Mouse (Mus musculus) urinary bladder, postnatal 14 days (tissue): ENCODE measurements around the gene Kmt5a.
"Not testable (repeated sequence)": the region's sequence is repeated elsewhere in the genome, so short reads cannot be mapped to it uniquely, and the experiment has no call there.

Experiments used
- DNase-seq: peaks from one replicate; pipeline ENCODE4 v3.0.0; 2021; ENCODE audit warnings: low spot score

Kmt5a gene

DNA sequence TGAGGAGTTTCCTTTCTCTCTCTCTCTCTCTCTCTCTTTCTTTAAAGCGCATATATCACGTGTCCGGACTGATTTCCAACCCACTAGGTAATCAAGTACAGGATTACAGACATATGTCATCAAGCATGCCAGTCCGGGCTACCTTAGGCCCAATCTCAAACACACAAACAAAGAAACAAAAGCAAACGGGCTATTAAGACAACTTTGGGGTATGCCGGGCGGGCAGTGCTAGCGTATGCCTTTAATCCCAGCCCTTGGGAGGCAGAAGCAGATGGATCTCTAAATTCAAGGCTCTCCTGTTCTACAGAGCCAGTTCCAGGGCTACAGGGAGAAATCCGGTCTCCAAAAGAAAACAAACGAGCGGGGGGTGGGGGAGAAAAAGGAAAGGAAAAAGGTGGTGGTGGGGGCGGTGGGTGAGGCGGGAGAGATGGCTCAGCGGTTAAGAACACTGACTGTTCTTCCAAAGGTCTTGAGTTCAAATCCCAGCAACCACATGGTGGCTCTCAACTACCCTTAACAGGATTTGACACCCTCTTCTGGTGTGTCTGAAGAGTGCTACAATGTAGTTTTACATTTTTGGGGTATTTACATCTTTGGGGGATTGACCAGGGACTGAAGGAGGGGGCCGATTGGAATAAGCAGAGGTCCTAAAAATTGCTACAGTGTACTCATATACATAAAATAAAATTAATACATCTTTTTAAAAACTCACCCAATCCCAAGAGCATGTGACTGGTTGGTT, 44.1 kb downstream of the Kmt5a start:
- no peak for DNase-seq

DNA sequence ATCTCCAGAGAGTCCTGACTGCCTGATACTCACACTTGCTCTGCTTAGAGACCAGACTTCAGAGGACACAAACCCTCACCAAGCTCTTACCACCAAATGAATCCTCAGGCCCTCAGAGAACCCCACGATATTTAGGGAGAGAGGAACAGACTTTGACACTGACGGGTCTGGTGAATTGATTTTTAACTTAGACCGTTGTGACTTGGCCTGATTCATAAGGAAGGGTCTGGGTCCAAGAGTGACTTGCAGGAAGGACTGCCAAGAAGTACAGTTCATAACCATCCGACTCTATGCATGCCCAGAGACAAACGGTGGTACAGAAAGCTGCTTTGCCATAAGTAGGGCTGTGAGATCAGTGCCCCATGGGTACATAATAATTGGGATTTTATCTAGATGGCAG, 45.9 kb downstream of the Kmt5a start:
- DNase-seq, result no peak

DNA sequence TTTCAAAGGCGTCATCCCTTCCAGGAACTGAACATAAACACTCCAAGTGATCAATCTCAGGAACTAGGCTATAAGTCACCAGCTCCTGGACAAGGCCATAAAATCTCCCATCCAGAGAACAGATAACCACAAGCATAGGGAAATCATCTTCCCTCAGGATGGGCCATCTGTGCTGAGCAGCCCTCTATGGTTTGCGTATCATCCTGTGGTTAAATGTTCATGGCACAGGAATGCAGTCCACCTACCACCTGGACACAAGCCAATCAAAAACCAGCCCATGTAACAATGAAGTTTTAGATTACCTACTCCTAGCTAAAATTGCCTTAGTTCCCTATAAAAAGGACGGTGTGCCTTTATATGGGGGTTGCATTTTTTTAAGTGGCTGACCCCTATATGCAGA, 49.2 kb downstream of the Kmt5a start:
- DNase-seq, result no peak

DNA sequence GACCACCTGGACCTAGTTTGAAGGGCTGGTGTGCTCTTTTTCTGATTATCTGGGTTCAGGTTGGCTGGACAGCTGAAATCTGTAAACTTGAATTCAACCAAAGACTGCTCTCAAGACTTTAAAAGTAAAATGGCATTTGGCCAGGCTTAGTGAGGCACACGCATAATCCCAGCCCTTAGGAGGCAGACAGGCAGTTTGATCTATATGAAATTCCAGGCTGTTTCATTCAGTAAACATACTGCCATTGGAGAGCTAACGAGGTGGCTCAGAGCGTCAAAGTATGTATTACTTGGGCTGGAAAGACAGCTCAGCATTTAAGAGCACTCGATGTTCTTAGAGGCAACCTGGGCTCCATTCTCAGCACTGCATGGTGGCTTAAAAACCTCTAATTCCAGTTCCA, 52.0 kb downstream of the Kmt5a start:
- DNase-seq, result no peak

DNA sequence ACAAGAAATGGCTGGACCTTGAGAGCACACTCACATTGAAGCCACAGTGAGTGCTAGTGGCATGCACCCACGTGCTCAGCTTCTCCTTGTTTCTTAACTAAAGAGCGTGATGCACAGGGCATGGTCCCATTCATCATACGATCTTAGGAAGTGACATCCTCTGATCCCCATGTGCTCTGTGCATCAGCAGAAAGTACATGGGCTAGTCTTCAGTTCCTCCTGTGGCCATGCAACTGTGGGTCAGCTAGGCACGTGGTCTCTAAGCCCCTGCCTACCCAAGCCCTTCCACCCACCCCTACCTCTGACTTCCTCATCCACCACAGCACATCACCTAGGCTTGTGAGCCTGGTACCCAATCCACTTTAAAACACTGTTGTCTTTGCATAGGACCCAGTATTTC, 52.9 kb downstream of the Kmt5a start:
- DNase-seq, result no peak

DNA sequence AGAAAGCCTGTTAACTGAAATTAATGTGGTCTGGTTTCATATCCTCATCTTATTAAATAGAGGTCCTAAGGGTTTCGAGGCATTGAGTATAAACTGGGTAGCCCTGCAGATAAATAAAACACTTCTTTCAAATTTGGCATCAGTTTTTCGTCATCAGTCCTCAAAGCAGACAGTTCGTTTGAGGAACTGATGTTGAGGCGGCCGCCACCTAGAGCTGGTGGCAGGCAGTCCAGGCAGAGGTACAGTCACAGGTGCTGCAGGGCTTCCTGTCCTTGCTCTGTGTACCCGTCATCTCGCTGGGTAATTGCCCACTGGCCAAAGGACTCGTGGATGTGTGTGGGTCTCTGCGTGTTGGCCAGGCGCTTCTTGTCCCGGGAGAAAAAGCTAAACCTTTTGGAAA, 53.7 kb downstream of the Kmt5a start:
- no peak for DNase-seq

DNA sequence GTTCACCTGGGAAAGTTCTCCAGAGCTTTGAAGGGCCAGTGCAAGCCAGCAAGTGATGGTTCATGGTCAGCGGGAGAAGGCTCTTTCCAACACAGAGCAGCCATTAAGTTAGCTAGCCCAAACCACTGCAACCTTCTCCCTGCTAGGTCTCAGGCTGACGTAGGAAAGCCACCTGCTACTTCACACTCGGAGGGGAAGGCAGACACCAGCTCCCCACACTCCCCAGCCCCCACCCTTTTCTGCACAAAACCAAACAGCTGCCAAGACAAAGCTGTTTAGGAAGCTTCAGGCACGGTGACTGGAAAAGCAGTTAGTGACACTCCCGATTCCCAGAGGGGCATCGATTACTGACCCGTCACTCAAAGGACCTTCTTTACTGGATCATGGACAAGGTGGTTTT, 55.8 kb downstream of the Kmt5a start:
- no peak for DNase-seq

DNA sequence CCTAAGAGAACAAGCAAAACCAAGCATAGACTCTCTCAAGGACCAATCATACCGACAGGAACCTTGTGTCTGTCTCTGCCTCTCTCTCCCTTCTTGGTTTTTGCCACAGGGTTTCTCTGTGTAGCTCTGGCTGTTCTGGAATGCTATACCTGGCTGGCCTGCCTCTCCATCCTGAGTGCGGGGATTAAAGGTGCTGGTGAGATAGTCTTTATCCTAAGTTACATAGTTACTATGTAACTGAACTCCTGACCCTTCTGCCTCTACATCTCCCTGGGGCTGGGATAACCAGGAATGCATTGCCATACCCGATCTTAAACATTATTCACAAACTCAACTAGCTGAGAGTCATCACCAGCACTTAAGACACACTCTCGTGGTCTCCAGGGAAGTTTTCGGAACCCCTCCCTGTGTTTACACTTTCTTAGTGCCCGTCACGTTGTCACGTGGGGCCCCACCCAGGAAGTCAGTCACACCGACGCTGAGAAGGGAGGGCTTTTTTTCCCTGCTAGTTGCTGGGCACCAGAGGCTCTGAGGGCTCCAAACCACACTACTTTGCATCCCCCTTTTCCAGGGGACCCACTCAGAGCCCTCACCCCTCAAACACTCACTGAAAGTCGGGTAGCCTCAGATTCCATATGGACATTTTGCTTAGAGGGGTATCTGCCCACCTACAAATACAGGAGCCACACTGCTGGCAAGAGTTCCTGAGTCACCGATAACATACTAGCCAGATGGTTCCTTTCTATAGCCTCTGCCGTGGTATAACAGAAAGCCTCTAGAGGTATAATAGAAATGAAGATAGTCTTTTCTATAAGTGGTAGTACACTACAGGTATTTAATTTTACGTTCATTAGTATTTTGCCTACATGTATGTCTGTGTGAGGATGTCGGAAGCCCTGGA, 57.1 kb downstream of the Kmt5a start:
- DNase-seq, result no peak

DNA sequence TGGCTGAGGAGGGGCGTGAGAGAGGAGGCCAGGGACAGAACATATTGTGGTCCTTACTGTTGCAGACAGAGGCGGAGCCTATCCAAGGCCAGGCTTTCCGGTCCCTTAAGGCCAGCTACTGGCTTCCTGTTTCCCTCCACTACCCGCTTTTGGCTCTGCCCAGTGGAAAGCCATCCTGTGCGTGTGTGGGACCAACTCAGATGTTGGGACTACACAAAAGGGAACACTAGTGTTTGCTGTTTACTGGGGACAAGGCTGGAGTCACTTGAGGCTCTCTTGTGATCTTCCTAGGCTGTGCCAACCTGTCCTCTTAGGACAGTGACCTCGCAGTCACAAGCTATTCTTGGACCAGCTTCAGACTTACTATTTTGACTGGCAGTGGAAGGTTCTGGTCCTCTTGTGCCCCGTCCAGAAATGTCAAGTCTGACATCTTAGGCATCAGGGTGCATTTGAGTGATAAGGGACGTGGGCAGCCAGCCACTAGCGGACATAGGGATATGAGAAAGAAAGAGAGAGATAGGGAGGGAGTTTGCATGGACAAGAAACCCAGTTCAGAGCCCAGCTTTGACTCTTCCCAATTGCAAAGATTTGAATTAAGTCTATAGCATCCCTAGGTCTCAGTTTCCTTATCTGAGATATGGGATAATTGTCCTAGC, 58.6 kb downstream of the Kmt5a start:
- no peak for DNase-seq

DNA sequence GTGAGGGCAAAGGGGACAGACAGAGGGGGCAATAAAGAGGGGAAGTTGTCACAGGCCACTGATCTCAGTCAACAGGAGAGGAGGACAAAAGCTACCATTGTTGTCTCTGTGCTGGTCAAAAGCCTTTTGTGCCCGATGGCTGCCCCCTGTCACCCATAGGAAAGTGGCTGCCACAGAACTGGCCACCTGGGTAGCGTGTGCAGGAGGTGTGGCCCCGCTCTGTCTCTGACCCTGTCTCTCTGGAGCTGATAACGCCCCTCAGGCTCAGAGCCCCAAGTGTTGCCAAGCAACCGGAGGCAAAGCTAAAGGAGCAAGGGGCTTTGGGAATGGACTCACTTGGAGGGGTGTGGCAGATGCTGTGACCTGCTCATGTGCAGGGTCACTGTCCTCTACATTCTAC, 59.3 kb downstream of the Kmt5a start:
- no peak for DNase-seq

DNA sequence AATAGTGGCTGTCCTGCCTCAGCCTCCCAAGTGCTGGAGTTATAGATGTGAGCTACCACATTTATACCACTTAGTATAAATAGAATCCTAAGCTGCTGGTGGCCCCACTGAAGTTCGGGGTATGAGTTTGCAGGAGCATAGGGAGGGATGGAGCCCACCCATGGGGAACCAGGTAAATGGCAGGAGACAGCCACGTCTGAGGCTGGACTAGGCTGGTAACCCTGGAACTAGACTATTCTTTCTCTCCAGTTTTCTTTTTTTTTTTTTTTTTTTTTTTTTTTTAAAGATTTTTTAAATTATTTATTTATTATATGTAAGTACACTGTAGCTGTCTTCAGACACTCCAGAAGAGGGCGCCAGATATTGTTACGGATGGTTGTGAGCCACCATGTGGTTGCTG, 60.3 kb downstream of the Kmt5a start:
- not testable (repeated sequence) for DNase-seq

DNA sequence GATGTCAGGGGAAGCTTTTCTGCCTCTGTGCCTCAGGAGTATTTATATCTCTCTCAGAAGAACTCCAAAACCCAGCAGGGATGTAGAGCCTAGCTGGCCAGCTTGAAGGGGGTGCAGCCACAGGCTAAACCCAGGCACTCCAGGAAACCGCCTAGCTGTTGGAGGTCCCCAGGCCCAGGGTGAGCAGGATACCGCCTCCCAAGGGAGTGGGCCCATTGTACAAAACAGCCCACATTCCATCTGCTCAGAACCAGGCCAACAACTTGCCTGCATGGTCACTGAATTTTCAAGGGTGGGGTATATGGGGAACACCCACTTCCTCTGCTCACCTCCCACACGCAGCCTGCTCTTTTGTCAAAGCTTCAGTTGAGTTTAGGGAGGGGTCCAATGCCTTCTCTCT, 60.8 kb downstream of the Kmt5a start:
- DNase-seq, result no peak

DNA sequence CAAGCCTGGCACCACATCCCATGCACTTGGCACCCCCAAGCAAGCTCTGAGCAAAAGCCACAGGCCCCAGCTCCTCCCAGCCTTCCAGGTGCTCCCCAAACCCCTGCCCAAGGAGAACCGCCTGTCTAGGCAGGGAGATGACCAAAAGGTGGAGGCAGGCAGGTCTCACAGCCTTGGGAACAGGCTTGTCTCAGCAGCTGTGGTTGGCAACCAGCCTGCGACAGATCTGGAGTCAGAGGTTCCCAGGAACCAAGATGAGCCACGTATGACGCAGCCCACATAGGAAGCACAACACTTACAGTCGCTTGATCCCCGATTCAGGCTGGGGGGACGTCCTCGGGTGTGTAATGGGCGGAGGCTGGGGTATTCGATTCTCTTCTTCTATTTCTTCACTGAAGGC, 61.8 kb downstream of the Kmt5a start:
- no peak for DNase-seq

DNA sequence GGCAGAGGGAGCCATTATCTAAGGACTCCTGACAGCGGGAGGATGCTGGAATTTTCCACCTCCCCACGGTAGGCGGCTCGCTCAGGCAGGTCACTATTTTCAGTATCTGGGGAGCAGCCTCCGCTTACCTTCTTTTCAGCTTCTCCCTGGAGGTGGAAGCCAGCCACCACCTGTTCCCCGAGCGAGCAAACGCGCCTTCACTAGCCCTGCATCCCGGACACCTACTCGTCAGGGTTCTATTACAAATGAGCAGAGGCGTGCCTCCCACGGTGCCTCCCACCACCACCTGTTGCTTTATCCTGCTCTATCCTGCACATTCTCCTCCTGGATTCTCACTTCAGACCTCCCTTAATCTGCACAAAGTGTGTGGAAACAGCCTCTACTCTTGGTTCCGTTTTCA, 64.0 kb downstream of the Kmt5a start:
- no peak for DNase-seq

DNA sequence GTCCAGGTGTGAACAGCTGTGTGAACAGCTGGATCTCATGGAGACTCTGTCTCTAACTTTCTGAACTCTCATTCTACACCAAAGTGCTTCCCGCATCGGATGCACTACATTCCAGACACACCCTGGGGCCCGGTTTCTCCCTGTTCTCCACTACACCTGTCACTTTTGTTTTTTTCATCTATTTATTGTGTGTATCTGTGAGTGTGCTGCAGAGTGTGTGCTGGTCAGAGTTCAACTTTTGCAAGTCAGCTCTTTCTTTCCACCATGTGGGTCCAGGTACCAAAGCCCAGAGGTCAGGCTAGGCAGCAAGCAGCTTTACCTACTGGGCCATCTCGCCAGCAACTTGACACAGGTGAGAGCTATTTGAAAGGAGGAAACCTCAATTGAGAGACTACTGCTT, 65.5 kb downstream of the Kmt5a start:
- DNase-seq, result no peak

DNA sequence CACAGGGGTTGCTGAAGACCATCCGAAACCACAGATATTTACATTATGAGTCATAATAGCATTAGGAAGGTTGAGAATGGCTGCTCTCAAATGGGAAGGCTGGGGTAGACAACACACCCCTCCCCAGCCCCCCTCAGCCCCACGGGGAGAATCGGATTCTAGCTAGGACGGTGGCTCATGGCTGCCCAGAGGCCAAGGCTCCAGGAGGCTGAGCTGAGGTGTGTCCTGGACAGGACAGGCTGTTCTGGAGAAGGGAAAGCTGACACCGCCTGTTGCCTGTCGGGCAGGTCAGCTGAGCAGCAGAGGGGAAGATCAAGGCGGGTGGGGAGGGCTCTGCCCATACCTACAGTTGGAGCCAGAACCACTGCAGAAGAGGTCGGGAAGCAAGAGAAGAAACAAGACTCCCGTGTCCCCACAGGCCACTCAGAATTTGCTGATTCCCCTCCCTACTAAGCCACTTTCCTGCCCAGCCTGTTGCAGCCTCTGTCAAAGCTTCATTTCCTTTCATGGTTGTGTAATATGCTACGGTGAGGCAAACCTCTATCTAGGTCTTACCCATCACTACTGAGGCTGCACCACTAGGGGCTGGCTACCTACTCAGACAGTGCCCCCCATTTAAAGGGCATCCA, 67.1 kb downstream of the Kmt5a start:
- DNase-seq, result no peak

DNA sequence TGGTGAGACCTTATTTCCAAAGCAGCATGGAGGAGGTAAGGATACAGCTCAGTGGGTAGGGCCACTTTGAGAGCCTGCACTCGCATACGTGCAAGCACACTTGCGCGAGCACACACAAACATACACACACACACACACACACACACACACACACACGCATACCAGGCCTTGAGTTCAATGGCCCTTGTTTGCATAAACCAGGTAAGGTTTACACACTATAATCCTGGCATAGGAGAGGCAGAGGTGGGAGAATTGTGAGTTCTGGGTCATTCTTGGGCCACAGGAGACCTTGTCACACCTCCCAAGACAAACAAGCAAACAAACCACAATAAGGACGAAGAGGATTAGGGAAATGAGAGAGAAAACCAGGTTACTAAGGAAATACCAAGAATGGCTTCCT, 69.5 kb downstream of the Kmt5a start:
- no peak for DNase-seq

DNA sequence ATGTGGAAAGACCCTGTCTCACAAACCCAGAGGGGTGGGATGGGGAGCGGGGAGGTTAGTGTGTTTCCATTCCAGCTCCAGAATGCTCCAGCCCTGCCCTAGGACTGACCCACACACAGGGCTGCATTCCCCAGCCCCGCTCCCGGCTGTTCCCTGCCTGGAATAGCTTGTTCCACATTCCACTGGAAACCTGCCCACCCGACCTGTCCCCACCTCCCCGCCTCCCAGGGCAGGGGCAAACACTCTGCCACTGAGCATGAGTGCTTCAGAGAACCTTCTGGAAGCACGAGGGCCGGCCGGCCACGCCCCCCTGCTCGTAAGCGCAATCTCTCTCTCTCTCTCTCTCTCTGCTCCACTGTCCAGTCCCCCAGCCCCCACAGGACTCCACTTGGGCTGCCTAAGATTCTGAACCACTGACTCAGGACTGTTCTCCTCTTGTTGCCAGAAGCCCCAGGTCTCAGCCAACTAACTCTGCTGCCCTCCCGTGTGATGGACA, 70.1 kb downstream of the Kmt5a start:
- DNase-seq, result peak; percentile 56

DNA sequence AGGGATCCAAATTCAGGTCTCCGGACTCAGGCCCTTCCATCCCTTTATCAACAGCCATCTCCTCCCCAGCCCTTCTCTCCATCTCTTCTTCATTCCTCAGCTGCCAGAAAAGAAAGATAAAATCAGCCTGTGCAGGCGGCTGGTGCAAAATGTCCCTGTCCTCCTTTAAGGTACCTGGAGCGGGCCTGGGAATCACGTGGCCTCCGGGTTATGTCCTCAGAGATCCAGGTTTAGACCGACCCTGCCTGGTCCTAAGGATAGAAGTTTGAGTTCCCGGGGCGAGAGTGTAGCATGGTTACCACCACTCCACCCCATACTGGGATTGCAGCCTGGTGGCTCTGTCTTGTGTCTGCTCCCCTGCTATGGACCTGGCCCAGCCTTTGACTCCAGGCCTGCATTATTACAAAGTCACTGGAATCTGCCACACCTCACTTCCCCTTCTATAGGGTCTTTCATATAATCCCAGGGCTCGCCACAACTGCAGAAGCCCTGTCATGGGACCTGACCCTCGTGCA, 70.9 kb downstream of the Kmt5a start:
- no peak for DNase-seq
